Mouse (Mus musculus): Measurements from ENCODE around the gene Mta1. TPM values are rescaled to one million over a fixed set of nuclear protein-coding genes. Genes with fewer than 3 reads are reported as not detected.

Gene Mta1
- polyA plus RNA-seq, 1 experiment from 2014 or later, result 15.5 TPM

- peak within 1 kb of the TSS; percentile 97 to 99 for H3K27ac ChIP-seq (replicated peaks in 1 of 2; ENCODE audit: control insufficient read depth in 1 of 2, insufficient read depth in 1 of 2, low read depth in 2 of 2, low read length in 2 of 2)
- peaks cover 59 to 71% of the 10 kb centered on the region in 2 experiments for H3K4me1 ChIP-seq (ENCODE audit: control insufficient read depth in 2 of 2, insufficient read depth in 2 of 2, low read length in 2 of 2)
- peak within 1 kb of the TSS; percentile 96 for H3K4me2 ChIP-seq (ENCODE audit: low read length)
- H3K36me3 ChIP-seq (ENCODE audit: control insufficient read depth, insufficient read depth, low read length), result peaks cover 66% of the 10 kb centered on the region
- under 1% methylated on average over 65 of the region's 68 CpGs for WGBS
- peak; percentile 80 for ATAC-seq (ENCODE audit: insufficient number of reproducible peaks, insufficient read depth, low FRiP score, low read depth)
- peak within 1 kb of the TSS; percentile 75 to 91 for H3K4me3 ChIP-seq (ENCODE audit: control insufficient read depth in 1 of 2, insufficient read depth in 1 of 2, low read depth in 1 of 2, low read length in 2 of 2)
- peak within 1 kb of the TSS; percentile 99 for H3K9ac ChIP-seq (ENCODE audit: low read length)
- no peaks in the 10 kb centered on the region for H3K27me3 ChIP-seq (ENCODE audit: control insufficient read depth, insufficient read depth, low read length)
- H3K9me3 ChIP-seq (ENCODE audit: control insufficient read depth, low read length), result no peaks in the 10 kb centered on the region
Measured at GRCm38 (mm10) chr12:113139908-113140615, 42.0 kb downstream of the Mta1 start, which contains the start of gene Crip2. Gene Crip2, plus strand, starts transcription at chr12:113140236.

GRCm38 (mm10) chr12:113140616-113141411 lies 42.7 kb downstream of the Mta1 start:
- Histone ChIP-seq H3K27me3 (ENCODE audit: control insufficient read depth, insufficient read depth, low read length) (no peaks in the 10 kb centered on the region), H3K4me1 (ENCODE audit: control insufficient read depth in 2 of 2, insufficient read depth in 2 of 2, low read length in 2 of 2) (peaks cover 57 to 71% of the 10 kb centered on the region in 2 experiments), H3K4me3 (ENCODE audit: control insufficient read depth in 1 of 2, insufficient read depth in 1 of 2, low read depth in 1 of 2, low read length in 2 of 2) (peak overlapping the region; percentile 75 to 91), H3K27ac (replicated peaks in 1 of 2; ENCODE audit: control insufficient read depth in 1 of 2, insufficient read depth in 1 of 2, low read depth in 2 of 2, low read length in 2 of 2) (peak overlapping the region; percentile 97 to 99), H3K9ac (ENCODE audit: low read length) (peak overlapping the region; percentile 99), H3K36me3 (ENCODE audit: control insufficient read depth, insufficient read depth, low read length) (peaks cover 66% of the 10 kb centered on the region), H3K9me3 (ENCODE audit: control insufficient read depth, low read length) (no peaks in the 10 kb centered on the region), H3K4me2 (ENCODE audit: low read length) (peak overlapping the region; percentile 96)
- under 1% methylated on average over 49 of the region's 49 CpGs for WGBS
- no peak for ATAC-seq (ENCODE audit: insufficient number of reproducible peaks, insufficient read depth, low FRiP score, low read depth)

GRCm38 (mm10) chr12:113141531-113141973 lies 43.5 kb downstream of the Mta1 start:
- Histone ChIP-seq H3K4me1 (ENCODE audit: control insufficient read depth in 2 of 2, insufficient read depth in 2 of 2, low read length in 2 of 2) (peaks cover 58 to 71% of the 10 kb centered on the region in 2 experiments), H3K9me3 (ENCODE audit: control insufficient read depth, low read length) (no peaks in the 10 kb centered on the region), H3K4me3 (ENCODE audit: control insufficient read depth in 1 of 2, insufficient read depth in 1 of 2, low read depth in 1 of 2, low read length in 2 of 2) (peak overlapping the region; percentile 75 to 91), H3K9ac (ENCODE audit: low read length) (peak overlapping the region; percentile 99), H3K4me2 (ENCODE audit: low read length) (peak overlapping the region; percentile 96), H3K27ac (replicated peaks in 1 of 2; ENCODE audit: control insufficient read depth in 1 of 2, insufficient read depth in 1 of 2, low read depth in 2 of 2, low read length in 2 of 2) (peak overlapping the region; percentile 97 to 99), H3K36me3 (ENCODE audit: control insufficient read depth, insufficient read depth, low read length) (peaks cover 66% of the 10 kb centered on the region), H3K27me3 (ENCODE audit: control insufficient read depth, insufficient read depth, low read length) (no peaks in the 10 kb centered on the region)
- WGBS, result 11% methylated on average over 8 of the region's 8 CpGs
- no peak for ATAC-seq (ENCODE audit: insufficient number of reproducible peaks, insufficient read depth, low FRiP score, low read depth)

GRCm38 (mm10) chr12:113142021-113142975 lies 44.2 kb downstream of the Mta1 start:
- Histone ChIP-seq H3K36me3 (ENCODE audit: control insufficient read depth, insufficient read depth, low read length) (peaks cover 65% of the 10 kb centered on the region), H3K4me2 (ENCODE audit: low read length) (peak overlapping the region; percentile 96), H3K9me3 (ENCODE audit: control insufficient read depth, low read length) (no peaks in the 10 kb centered on the region), H3K4me3 (ENCODE audit: control insufficient read depth in 1 of 2, insufficient read depth in 1 of 2, low read depth in 1 of 2, low read length in 2 of 2) (peak overlapping the region; percentile 75 to 91), H3K27me3 (ENCODE audit: control insufficient read depth, insufficient read depth, low read length) (no peaks in the 10 kb centered on the region), H3K9ac (ENCODE audit: low read length) (peak overlapping the region; percentile 99), H3K4me1 (ENCODE audit: control insufficient read depth in 2 of 2, insufficient read depth in 2 of 2, low read length in 2 of 2) (peaks cover 58 to 71% of the 10 kb centered on the region in 2 experiments), H3K27ac (replicated peaks in 1 of 2; ENCODE audit: control insufficient read depth in 1 of 2, insufficient read depth in 1 of 2, low read depth in 2 of 2, low read length in 2 of 2) (peak overlapping the region; percentile 97 to 99)
- 2% methylated on average over 15 of the region's 15 CpGs for WGBS
- ATAC-seq (ENCODE audit: insufficient number of reproducible peaks, insufficient read depth, low FRiP score, low read depth), result peak; percentile 49

GRCm38 (mm10) chr12:113143164-113143563 lies 45.1 kb downstream of the Mta1 start:
- H3K27me3 ChIP-seq (ENCODE audit: control insufficient read depth, insufficient read depth, low read length), result no peaks in the 10 kb centered on the region
- H3K9ac ChIP-seq (ENCODE audit: low read length), result peak overlapping the region; percentile 99
- no peak for ATAC-seq (ENCODE audit: insufficient number of reproducible peaks, insufficient read depth, low FRiP score, low read depth)
- peak overlapping the region; percentile 96 for H3K4me2 ChIP-seq (ENCODE audit: low read length)
- H3K4me3 ChIP-seq (ENCODE audit: control insufficient read depth in 1 of 2, insufficient read depth in 1 of 2, low read depth in 1 of 2, low read length in 2 of 2), result peak overlapping the region; percentile 75 to 91
- peaks cover 60 to 73% of the 10 kb centered on the region in 2 experiments for H3K4me1 ChIP-seq (ENCODE audit: control insufficient read depth in 2 of 2, insufficient read depth in 2 of 2, low read length in 2 of 2)
- no peaks in the 10 kb centered on the region for H3K9me3 ChIP-seq (ENCODE audit: control insufficient read depth, low read length)
- H3K36me3 ChIP-seq (ENCODE audit: control insufficient read depth, insufficient read depth, low read length), result peaks cover 62% of the 10 kb centered on the region
- peak overlapping the region; percentile 97 to 99 for H3K27ac ChIP-seq (replicated peaks in 1 of 2; ENCODE audit: control insufficient read depth in 1 of 2, insufficient read depth in 1 of 2, low read depth in 2 of 2, low read length in 2 of 2)
- WGBS, result 47% methylated on average over 7 of the region's 7 CpGs

- no peak for ATAC-seq (ENCODE audit: insufficient number of reproducible peaks, insufficient read depth, low FRiP score, low read depth)
- Histone ChIP-seq H3K27me3 (ENCODE audit: control insufficient read depth, insufficient read depth, low read length) (no peaks in the 10 kb centered on the region), H3K9ac (ENCODE audit: low read length) (peak overlapping the region; percentile 99), H3K9me3 (ENCODE audit: control insufficient read depth, low read length) (no peaks in the 10 kb centered on the region), H3K27ac (replicated peaks in 1 of 2; ENCODE audit: control insufficient read depth in 1 of 2, insufficient read depth in 1 of 2, low read depth in 2 of 2, low read length in 2 of 2) (peak overlapping the region; percentile 1 to 99; a peak in 3 of 4 replicates), H3K36me3 (ENCODE audit: control insufficient read depth, insufficient read depth, low read length) (peaks cover 55% of the 10 kb centered on the region), H3K4me2 (ENCODE audit: low read length) (peak overlapping the region; percentile 96), H3K4me3 (ENCODE audit: control insufficient read depth in 1 of 2, insufficient read depth in 1 of 2, low read depth in 1 of 2, low read length in 2 of 2) (peak overlapping the region in 1 of 2 experiments; percentile 91; a peak in 2 of 4 replicates), H3K4me1 (ENCODE audit: control insufficient read depth in 2 of 2, insufficient read depth in 2 of 2, low read length in 2 of 2) (peaks cover 57 to 71% of the 10 kb centered on the region in 2 experiments)
- 66% methylated on average over 20 of the region's 20 CpGs for WGBS
Measured at GRCm38 (mm10) chr12:113144001-113144756, 46.1 kb downstream of the Mta1 start.
